Mouse (Mus musculus) gastrocnemius, adult 8-10 months (tissue): ENCODE data around the gene Ints3. TPM values are rescaled to one million over a fixed set of nuclear protein-coding genes. Genes with fewer than 3 reads are reported as not detected.

Source experiments
- DNase-seq, 2 experiments: peaks; one replicate each; pipeline ENCODE4 v3.0.0; 2022; ENCODE audit warnings: low spot score in 2 of 2
- total RNA-seq, 4 experiments: library from RNA; stranded (reverse); gene quantifications; 2 replicates each; pipeline ENCODE4 v1.2.4; 2022

Ints3 gene
- total RNA-seq, 4 experiments from 2014 or later: 14.0 to 16.8 (median 14.8) TPM

DNA sequence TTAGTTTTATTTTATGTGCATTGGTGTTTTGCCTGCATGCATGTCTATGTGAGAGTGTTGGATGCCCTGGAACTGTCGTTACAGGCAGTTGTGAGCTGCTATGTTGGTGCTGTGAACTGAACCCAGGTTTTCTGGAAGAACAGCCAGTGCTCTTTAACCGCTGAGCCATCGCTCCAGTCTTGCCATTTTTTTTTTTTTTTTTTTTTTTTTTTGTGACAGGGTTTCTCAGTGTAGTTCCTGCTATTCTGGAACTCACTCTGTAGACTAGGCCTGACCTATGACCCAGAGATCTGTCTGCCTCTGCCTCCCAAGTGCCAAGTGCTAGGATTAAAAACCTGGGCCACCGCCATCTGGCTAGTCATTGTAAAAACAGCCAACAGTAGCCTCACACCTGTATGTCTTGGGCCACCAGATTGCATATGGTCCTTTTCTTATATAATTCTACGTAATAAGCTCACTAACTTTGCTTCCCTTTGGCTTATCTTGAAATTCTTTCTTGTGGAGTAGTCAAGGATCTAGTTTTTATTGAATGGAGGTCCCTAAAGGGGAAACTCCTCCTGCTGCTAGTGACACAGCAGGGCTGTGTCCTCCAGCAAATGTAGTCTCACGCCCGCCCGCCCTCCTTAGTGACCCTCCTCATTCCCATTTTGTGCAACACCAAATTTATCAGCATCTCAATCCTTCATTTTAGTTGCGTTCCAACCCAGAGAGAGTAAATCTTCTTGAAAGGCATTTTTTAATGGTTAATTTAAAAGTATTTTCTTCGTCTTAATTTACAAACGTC is 12.2 kb upstream of the Ints3 start:
- DNase-seq: no peak

DNA sequence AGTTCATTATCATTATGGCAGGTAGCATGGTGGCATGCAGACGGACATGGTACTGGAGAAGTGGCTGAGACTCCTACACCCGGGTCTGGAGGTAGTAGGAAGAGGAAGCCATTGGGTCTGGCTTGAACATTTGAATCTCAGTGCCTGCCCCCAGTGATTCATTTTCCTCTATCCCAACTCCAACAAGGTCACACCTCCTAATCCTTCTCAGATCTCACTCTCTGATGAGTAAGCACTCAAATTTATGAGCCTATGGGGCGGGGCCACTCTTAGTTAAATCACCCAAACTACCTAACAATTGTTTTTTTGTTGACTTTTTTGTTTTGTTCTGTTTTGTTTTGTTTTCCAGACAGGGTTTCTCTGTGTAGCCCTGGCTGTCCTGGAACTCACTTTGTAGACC is 10.6 kb upstream of the Ints3 start:
- no peak for DNase-seq

DNA sequence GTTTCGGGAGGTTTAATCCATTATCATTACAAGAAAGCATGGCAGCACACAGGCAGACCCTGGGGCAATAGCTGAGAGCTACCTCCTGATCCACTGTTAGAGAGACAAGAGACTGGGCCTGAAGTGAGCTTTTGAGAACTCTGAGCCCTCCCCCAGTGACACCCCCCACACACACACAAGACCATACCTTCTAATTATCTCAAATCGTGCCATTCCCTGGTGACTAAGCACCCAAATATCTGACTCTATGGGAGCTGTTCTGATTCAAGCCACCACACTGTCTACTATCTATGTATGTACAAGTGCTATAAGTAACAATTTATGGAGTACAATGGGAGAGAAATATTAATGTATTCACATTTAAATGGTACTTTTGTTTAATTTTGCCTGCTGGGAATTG is 7.3 kb upstream of the Ints3 start:
- no peak for DNase-seq

DNA sequence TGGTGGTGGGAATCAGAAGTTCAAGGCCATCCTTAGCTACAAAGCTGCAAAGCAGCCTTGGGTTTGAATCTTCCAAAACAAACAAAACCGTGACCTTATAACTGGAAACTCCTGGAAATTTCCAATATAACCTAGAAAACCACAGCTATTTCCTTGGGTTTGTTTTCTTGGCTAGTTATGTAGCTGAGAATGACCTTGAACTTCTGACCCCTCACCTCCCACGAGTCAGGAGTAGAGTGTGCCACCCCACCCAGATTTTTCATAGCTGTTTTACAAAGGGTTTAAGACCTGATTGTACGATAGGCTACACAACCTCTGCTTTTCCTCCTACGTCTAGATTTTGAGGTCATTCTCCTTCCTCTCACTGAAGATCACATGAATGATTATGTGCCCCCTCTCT is 3.7 kb upstream of the Ints3 start:
- no peak for DNase-seq

DNA sequence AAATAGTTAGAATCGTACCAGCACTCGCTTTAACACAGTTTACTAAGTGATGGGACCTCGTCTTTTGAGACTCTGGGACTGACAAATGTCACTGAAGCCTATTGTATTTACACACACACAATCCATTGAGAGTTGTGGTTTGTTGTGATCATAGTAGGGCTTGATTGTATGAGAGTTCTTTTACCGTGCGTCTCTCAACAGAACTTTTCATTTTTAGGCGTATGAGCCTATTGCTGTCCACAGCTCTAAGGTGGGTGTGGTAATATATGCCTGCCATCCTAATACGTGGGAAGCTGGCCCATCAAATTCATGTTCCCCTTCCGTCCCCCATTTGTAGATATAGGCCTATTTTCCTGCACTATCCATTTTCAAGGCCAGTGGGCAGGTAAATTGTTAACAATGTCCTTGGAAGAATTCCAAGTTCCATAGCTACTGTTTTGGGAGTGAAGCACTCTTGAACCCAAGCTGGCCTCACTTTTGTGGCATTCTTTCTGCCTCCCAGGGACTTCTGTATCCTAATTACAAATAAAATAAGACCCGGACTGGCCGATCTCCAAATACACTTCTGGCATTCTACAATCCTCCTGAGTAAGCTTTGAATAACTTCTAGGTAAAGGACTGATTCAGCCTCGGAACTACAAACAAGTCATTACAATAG is 780 bp upstream of the Ints3 start:
- DNase-seq: no peak

DNA sequence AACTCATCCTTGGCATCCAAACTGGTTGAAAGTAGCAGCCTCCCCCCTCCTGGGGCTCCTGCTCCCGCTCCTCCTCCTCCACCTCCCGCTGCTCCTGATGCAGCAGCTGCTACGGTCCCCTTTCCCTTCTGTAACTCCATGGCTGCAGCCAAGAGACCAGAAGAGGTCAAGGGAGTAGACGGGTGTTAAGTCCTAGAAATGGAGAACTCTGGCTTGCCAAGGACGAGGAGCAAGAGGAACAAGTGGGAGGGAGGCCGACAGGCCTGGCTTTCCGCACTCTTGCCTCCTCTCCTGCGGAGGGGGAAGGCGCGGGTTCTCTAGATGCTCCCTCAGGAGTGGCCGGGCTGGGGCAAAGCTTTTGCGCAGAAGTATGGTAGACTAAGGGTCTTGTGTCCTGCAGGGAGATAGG is 607 bp downstream of the Ints3 start:
- peak; percentile 13 to 15 for DNase-seq

DNA sequence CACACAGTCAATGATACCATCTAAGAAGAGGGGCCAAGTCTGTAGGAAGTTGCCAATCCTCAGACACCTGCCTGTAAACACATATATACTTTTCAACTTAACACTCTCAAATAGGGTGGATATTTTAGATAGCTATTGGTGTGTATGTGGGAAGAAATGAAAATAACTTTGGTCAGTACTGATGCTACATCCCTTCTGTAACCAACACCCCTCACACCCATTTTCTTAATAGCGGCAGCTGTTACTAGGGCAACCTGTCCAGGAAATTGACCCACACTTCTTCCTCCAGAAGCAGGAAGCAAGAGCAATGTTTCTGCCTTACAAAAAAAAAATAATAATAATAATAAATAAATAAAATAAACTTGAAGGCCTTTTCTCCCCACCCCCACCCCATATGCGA is 1.1 kb downstream of the Ints3 start:
- DNase-seq: no peak

DNA sequence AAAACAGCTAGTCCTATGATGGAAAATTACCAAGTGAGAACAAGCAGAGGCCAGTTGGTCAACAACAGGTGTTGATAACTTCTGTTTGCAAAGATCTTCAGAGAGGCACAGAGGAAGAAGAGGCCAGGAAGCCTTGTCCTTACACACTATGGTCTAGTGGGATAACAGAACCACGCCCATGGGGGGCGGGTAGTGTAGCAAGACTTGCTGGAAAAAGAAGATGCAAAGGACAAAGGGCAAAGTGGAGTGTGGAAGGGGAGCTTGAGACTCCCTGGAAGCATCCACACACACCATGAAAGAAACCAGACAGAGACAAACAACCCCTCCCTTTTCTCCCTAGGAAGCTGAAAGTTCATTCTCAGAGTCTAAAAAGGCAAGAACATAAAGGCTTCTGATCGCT is 3.8 kb downstream of the Ints3 start:
- DNase-seq: no peak

DNA sequence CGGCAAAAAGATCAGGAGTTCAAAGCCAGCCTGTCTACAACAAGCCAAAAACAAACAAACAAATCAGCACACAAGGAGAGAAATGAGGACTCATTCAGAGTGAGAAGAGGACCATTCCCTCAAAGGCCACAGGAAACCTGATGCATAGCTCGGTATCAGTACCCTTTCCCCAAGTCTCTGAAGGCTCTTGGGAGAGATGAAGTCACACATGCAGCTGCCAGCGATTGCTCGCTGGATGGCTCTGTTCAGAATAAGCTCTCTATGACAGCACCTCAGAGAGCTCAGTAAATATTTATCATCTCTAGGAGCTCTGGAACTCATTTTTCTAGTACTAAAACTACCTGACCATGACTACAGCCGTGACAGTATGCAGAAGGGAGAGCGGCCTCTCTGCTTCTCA is 5.2 kb downstream of the Ints3 start:
- no peak for DNase-seq

DNA sequence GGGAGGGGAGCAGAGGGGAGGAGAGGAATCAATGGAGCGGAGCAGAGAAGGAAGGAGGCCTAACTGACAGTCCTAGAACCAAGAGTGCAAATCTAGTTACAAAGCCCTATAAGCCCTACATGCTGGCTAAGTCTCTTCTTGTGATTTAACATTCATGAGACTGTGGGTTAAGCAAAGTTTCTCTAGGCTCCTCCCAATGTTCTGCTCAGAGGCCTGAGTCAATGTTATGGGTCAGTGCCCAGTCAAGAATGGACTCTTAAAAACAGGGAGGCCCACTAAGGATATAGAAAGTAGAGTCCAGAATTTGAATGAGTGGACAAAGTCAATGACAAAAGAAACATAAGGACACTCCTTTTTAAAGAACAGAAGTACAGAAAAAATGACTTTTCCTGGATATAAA is 5.8 kb downstream of the Ints3 start:
- no peak for DNase-seq

DNA sequence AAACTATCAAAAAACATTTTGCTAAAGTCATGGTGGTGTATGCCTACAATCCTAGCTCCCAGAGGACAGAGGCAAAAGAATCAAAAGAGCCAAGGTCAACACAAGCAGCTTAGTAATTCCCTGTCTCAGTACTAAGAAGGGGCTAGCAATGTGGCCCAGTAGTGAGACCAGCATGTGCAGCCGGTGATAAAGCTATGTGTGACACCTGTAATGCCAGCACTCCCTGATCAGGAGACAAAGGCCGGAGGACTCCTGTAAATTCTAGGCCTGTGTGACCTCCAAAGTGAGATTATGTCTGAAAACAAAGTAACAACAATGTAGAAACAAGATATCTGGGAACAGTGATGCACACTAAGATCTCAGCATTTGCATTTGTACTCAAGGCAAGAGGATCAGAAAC is 7.9 kb downstream of the Ints3 start:
- DNase-seq: no peak

DNA sequence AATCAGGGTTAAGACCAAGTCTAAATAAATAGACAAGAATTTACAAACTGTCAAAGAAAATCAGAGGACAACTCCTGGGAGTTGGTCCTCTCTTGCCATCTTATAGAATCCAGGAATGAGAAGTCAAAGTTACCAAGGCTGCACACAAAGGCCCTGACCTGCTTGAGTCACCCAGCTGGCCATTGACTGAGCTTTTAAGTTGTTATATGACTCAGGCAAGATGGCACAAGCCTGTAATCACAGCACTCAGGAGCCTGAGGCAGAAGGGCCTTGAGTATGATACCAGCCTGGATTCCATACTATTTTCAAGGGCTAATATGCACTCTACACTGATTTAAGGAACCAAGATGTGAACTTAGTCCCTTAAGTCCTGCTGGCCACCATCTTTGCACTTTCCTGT is 9.9 kb downstream of the Ints3 start:
- no peak for DNase-seq

DNA sequence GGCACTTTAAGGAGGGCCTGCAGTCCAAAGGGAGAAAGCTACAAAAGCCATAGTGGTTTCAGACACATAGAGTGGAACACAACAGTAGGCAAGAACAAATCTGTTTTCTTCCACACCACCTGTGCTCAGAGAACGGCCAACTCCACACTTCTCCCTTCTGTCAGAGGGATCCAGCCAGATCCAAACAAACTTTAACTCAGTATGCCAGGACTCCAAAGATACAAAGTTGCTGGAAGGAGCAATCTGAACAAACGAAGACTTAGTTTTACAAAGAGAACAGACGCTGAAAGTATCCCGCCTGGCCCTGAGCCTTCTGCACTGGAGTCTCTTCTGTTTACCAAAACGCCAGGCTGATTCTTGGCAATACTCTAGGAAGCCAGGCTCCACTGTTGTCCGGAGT is 12.7 kb downstream of the Ints3 start:
- DNase-seq: no peak

DNA sequence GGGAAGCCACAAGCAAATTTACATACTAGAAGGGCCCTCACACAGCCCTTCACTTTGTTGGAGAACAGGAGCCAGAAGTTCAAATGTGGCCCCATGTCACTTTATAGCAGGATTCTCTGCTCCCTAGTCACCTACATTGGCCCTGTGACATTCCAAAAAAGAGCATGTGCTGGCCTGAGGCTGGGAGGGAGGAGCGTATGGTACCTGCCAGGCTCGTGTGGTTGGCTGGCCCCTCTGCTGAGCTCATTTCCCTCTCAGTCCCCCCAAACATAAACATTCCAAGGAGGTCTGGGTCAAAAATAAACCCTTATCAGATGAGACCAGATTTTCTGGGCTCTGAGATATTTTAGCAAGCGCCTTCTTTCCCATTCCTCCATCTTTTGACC is 20.4 kb downstream of the Ints3 start:
- DNase-seq: no peak

DNA sequence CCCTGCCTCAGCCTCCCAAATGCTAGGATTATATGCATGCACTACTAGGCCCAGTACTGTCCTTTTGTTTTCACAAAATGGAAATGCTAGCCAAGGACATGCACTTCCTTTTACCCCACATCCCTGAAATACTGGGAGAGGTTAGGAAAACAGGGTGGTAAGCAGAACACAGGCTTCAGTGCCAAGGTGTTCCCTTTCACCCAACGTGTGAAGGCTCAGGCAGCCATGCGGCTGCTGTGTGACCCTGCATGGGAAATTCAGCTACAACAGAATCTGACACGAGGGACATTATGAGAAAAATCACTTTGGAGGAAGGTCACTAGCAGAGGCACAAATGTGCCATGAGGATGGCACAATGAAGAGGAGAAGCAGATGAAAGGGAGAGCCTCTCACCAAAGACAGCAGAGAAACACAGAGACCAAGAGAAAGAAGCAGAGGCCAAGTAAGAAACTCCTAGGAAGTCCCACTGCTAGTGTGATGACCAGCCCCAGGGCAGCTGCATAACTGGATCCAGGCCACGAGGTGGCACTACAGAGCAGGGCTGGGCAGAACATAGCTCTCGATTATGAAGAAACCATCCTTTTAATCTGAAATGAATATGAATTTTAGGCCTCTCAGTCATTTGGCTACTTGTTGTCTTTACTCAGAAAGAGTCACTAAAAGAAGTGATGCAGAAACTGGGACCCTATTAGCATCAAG is 21.0 kb downstream of the Ints3 start:
- DNase-seq: peak; percentile 54 to 55

DNA sequence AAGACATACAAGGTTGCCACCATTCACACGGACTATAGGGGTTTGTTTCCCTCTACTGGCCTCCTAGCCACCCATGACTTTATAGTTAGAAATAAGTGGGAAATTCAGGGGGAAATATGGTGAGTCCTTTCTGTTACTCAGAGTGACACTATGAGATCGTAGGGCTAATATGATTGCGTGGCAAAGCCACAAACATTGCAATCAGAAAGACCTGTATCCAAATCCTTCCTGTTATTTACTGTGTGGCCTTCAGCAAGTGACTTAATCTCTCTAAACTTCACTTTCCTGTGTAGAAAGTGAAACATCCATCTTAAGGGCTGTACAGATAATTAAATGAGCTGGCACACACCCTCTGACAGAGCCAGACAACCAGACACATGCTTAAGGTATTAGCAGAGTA is 24.7 kb downstream of the Ints3 start:
- no peak for DNase-seq

DNA sequence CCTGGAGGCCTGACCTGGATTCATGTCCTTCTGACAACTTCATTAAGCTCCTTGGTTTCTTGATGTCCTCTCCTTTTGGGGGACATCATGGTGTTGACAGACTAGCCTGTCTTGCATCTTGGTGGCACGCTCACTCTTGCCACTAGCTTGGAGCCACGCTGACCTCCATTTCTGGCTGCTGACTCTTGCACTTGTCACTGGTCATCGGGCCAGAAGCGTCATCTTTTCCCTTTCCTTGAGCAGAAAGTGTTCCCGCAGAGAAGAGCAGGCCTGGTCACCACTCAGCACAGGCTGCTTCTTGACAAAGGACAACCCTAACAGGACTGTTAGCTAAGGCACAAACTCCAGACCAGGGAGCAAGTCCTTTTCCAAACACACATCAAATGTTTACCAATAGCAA is 27.0 kb downstream of the Ints3 start:
- no peak for DNase-seq

DNA sequence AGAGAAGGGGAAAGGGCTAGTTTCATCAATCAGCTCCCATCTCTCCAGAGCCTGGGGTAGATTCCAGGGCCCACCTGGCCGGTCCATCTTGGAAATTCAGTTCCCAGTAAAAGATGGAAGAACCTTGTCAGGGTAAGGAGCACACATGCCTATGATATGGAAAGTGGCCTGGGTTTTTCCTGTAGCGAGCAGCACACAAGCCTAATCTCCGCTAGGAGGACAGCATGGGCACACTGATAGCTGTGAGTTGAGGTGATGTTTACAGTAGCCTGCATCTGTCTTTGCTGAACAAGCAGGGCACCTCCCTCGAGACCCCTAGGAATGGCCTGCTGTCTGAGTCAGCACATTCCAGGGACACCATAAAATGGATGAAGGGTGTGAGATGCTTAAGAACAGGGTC is 28.8 kb downstream of the Ints3 start:
- no peak for DNase-seq

DNA sequence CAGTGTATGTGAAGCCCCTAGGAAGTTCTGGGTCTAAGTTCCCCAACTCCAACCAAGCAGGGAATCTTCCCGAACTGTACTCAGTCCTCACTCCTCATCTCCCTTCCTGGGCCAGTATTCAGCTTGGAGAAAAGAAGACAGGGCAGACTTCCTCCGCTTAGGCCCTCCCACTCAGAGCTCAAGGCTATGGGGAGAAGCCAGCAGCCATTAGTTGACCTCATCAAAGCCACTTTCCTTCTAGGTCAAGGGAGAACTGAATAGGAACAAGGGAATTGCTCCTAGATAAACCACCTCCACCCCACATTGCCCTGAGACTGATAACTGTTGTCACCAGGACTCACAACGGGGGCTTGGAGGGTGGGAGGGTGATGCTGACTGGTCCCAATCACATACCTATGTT is 29.3 kb downstream of the Ints3 start:
- no peak for DNase-seq

DNA sequence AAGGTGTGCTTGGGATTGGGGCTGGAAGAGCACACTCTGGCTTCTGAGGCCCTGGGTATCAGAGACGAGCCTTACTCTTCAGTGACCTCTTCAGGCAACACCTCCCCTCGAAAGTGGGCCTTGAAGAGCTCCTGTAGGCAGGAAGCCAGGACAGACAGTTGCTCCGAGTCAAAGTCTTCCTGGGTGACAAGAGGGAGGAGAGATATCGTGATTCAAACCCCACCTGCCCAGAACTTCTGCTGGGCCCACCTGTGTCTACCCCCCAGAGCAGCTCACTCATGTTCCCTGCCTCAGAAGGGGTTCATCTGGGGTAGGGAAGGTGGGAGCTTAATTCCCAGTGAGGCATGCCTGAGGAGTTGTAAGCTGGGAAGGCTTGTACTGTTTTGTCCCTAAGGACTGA is 32.4 kb downstream of the Ints3 start:
- no peak for DNase-seq

DNA sequence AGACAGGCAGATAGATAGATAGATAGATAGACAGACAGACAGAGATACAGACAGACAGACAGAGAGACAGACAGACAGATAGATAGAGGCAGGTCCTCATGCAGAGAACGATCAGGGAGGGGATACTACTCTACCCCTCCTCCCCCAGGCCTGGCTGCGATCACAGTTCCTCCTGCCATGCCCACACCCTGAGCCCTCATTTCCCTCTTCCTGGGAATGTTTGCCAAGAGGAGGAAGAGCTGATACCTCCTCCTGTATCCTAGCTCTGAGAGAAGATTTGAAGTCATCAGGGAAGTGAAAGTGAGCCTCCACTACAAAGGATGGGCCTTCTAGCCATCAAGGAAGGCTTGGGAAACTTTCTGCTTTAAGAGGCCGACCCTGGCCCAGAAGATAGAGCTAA is 37.8 kb downstream of the Ints3 start:
- no peak for DNase-seq

DNA sequence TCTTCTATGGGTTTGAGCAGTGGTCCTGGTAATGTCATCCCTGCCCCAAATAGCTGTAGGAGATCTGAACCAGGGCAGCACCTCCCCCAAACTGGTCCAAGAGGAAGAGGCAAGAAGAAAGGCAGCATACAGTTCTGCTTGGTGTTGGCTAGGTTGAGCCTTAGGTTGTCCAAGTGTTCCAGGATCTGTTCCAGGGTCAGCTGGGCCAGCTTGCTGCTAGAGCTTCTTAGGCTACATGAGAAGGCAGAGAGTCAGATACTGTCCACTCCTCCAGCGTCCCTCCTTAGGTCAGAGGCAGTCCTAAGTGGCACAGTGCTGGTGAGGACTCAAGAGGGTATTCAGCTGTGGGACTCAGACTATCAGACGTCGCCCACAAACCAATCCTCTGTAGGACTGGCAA is 40.8 kb downstream of the Ints3 start:
- DNase-seq: peak; percentile 57 to 60

DNA sequence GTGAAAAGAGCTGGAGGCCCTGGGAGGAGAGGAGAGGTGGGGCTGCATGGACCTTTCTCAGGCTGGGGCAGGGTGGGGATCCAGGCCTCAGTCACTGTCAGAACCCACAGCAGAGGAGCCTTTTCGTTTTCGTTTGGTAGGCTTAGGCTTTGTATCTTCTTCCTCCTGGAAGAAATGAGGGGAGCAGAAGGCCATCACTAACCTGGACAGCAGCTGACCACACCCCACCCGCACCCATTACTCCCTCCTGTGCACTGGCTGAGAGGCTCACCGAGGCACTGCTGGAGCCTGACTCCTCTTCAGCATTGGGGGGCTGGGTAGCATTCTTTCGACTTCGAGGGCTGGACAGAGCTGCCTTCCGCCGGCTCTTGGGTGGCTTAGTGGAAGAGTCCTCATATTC is 41.5 kb downstream of the Ints3 start:
- DNase-seq: no peak
